Mouse (Mus musculus) stomach, postnatal 0 days (tissue): ENCODE measurements around the gene Nudt16l1.

Experiments used
- CTCF ChIP-seq: IDR thresholded peaks from 2 replicates; pipeline ENCODE4 v1.5.1; 2016; ENCODE audit warnings: antibody characterized with exemption, low read depth, mild to moderate bottlenecking, moderate library complexity
- EP300 ChIP-seq: optimal IDR thresholded peaks from 2 replicates; pipeline ENCODE3; 2016; ENCODE audit warnings: antibody characterized with exemption

GRCm38 (mm10) chr16:4965392-4966129, 27.0 kb downstream of the Nudt16l1 start:
- TF ChIP-seq CTCF (no peak), EP300 (no peak)
